Mouse (Mus musculus) hindbrain, embryonic 16.5 days (tissue): ENCODE measurements around the gene Sipa1l1. TPM values are rescaled to one million over a fixed set of nuclear protein-coding genes. Genes with fewer than 3 reads are reported as not detected.

Experiments used
- ATAC-seq: fragments of 200-750 bp; cut with Nextera tagmentation; 2 replicates; pipeline ENCODE4 v1.8.0; 2017; ENCODE audit warnings: moderate TSS enrichment, moderate library complexity
- H3K27ac ChIP-seq: fragments of 300-500 bp; sonication (generic); 2 replicates; pipeline ENCODE4 v1.5.1; 2014; ENCODE audit warnings: low read depth, mild to moderate bottlenecking, control low read depth, low read length, moderate library complexity
- H3K27me3 ChIP-seq: fragments of 300-500 bp; sonication (generic); replicated peaks from 2 replicates; pipeline ENCODE4 v1.6.1; 2014; ENCODE audit warnings: low read length; ENCODE audit not compliant: control insufficient read depth, insufficient read depth
- H3K36me3 ChIP-seq: fragments of 300-500 bp; sonication (generic); 2 replicates; pipeline ENCODE4 v1.6.1; 2014; ENCODE audit warnings: mild to moderate bottlenecking, low read length, moderate library complexity, mixed read lengths; ENCODE audit not compliant: control insufficient read depth, insufficient read depth
- H3K4me1 ChIP-seq: fragments of 300-500 bp; sonication (generic); 2 replicates; pipeline ENCODE4 v1.6.1; 2014; ENCODE audit warnings: low read depth, low read length; ENCODE audit not compliant: control insufficient read depth, insufficient read depth
- H3K4me2 ChIP-seq: fragments of 300-500 bp; sonication (generic); 2 replicates; pipeline ENCODE4 v1.6.1; 2014; ENCODE audit warnings: mild to moderate bottlenecking, low read length, control low read depth, moderate library complexity
- H3K4me3 ChIP-seq: fragments of 300-500 bp; sonication (generic); 2 replicates; pipeline ENCODE4 v1.5.1; 2014; ENCODE audit warnings: mild to moderate bottlenecking, low read length, control low read depth, moderate library complexity
- H3K9ac ChIP-seq: fragments of 300-500 bp; sonication (generic); 2 replicates; pipeline ENCODE4 v1.6.1; 2014; ENCODE audit warnings: low read depth, mild to moderate bottlenecking, control low read depth, low read length, moderate library complexity
- H3K9me3 ChIP-seq: fragments of 300-500 bp; sonication (generic); 2 replicates; pipeline ENCODE4 v1.6.1; 2014; ENCODE audit warnings: mild to moderate bottlenecking, low read length, moderate library complexity; ENCODE audit not compliant: control insufficient read depth
- WGBS: fragments of 180-500 bp; shearing (Covaris S2); extraction: QIAGEN DNeasy Blood & Tissue Kit; methylation state at CpG from one replicate; pipeline ENCODE4 v1.1.7; 2014; 5-methylcytosine and 5-hydroxymethylcytosine counted together
- polyA plus RNA-seq: library from polyadenylated mRNA; unstranded; fragments of >200 nt; fragmentation: Nextera tagmentation; extraction: Ambion mirVana; gene quantifications from 2 replicates; pipeline ENCODE4 v1.2.1, GENCODE M21; 2015

Gene Sipa1l1
- polyA plus RNA-seq, 1 experiment from 2014 or later, result 11.2 TPM

- whole genome bisulfite sequencing, result 68% methylated on average over 7 of the region's 7 CpGs
- ATAC-seq, result no peak
- Histone ChIP-seq H3K4me3 (no peak overlapping the region), H3K36me3 (peaks cover 3% of the 10 kb centered on the region; the same call in 1 of the 2 replicates), H3K4me2 (no peak overlapping the region), H3K9ac (no peak overlapping the region), H3K4me1 (no peaks in the 10 kb centered on the region), H3K27me3 (no peaks in the 10 kb centered on the region), H3K27ac (no peak overlapping the region), H3K9me3 (no peaks in the 10 kb centered on the region)
These were observed 240.8 kb downstream of the Sipa1l1 start for GRCm38 (mm10) chr12:82409686-82410472.

DNA sequence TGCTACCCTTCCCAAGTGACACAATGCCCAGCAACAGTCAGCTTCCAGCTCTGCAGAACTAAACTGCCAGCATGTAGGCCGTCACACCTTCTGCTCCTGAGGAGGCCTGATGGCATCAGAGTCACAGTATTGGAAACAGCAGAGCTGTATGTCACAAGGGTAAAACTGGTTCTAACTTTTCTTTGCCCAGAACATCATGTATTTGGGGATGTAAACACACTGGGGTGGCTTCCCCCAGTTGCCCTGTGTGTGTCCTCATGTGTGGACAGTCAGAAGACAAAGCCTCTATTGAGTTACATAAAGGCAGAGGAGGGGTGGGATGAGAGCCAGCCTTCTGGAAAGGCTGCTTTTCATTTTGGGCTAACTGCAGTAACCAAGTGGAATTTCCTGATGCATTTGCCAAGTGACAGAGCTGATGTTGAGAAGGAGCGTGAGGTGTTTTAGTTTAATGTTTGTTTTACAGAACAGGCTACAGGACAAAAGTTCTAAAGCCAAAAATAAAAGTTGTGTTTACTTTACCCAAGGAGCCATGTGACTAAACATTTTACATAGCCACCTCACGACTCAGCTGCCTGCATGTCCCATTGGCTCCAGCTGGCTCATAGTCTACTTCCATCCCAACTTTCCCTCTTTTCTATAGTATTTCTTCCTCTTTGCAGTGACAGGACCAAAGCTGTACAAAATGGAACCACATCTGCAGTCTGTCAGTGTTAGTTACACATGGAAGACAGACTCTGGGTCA, 243.3 kb downstream of the Sipa1l1 start:
- Histone ChIP-seq H3K27me3 (no peaks in the 10 kb centered on the region), H3K4me3 (no peak overlapping the region), H3K36me3 (peaks cover 7% of the 10 kb centered on the region), H3K9me3 (no peaks in the 10 kb centered on the region), H3K9ac (no peak overlapping the region), H3K4me1 (no peaks in the 10 kb centered on the region; the same call in 1 of the 2 replicates), H3K4me2 (no peak overlapping the region), H3K27ac (peak overlapping the region; percentile 20; the same call in 1 of the 2 replicates)
- peak; percentile 66 for ATAC-seq
- WGBS, result 55% methylated on average over 3 of the region's 3 CpGs

DNA sequence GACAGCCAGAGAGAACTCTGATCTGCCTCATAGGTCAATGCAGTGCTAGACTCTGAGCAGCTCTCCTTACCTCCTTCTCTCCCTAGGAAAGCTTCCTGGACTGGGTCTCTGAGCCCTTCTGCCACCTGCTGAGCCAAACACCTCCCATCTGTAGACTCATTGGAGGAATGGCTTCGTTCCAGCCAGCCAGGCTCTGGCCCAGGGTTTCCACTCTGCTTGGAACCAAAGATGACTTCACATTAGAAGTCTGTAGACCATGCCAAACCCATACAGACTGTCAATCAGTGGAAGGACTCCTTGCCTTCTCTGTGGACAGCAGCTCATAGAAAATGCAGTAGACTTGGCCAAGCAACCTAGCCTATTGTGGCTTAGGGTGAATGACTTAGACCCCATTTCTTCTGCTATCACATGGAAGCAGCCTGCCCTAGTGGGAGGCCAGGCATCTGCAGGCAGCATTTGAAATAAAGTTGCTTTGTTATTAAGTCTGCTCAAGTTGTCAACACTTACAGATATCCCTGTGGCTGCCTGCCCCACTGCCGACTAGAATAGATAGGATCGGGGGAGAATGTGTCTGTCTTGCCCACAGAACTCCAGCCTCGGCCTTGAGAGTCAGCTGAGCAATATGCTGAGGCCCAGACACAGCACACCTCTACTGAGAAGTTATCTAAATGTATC, 246.7 kb downstream of the Sipa1l1 start:
- Histone ChIP-seq H3K9me3 (no peaks in the 10 kb centered on the region), H3K4me1 (no peaks in the 10 kb centered on the region; the same call in 1 of the 2 replicates), H3K9ac (no peak overlapping the region), H3K36me3 (peaks cover 7% of the 10 kb centered on the region), H3K4me2 (no peak overlapping the region), H3K27ac (no peak overlapping the region), H3K4me3 (no peak overlapping the region), H3K27me3 (no peaks in the 10 kb centered on the region)
- WGBS, result 66% methylated on average over 4 of the region's 4 CpGs
- peak; percentile 88 for ATAC-seq

DNA sequence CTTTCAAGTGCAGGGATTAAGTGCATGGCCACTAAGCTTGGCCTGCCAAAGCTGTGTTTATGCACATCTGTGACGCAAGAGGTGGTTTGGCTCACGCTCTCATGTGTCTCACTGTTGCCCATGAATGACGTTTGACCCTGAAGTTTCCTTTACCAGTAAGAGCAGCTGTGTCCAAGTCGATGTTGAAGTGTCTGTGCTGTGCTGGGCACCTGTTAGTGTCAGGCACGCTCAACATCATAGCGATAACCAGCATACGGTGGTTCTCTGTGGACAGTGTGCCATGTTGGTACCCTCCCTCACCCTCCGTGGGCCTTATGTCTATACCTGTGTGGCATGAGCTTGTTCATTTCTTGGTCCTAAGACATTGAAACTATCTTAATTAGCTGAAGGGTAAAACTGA, 249.9 kb downstream of the Sipa1l1 start:
- no peak for ATAC-seq
- peaks cover 12% of the 10 kb centered on the region for H3K36me3 ChIP-seq
- H3K4me2 ChIP-seq, result no peak overlapping the region
- no peak overlapping the region for H3K4me3 ChIP-seq
- no peaks in the 10 kb centered on the region; the same call in 1 of the 2 replicates for H3K4me1 ChIP-seq
- H3K27me3 ChIP-seq, result no peaks in the 10 kb centered on the region
- H3K9ac ChIP-seq, result no peak overlapping the region
- no peak overlapping the region for H3K27ac ChIP-seq
- 91% methylated on average over 8 of the region's 8 CpGs for WGBS
- no peaks in the 10 kb centered on the region for H3K9me3 ChIP-seq

- no peaks in the 10 kb centered on the region for H3K4me1 ChIP-seq
- WGBS, result 83% methylated on average over 15 of the region's 15 CpGs
- H3K36me3 ChIP-seq, result peaks cover 14% of the 10 kb centered on the region
- H3K4me2 ChIP-seq, result no peak overlapping the region
- no peaks in the 10 kb centered on the region for H3K9me3 ChIP-seq
- H3K4me3 ChIP-seq, result no peak overlapping the region
- no peak overlapping the region for H3K9ac ChIP-seq
- ATAC-seq, result peak; percentile 34; the same call in 1 of the 2 replicates
- H3K27me3 ChIP-seq, result no peaks in the 10 kb centered on the region
- no peak overlapping the region for H3K27ac ChIP-seq
These were observed 255.7 kb downstream of the Sipa1l1 start for GRCm38 (mm10) chr12:82424783-82425182.

GRCm38 (mm10) chr12:82425853-82426252, 256.7 kb downstream of the Sipa1l1 start:
- no peaks in the 10 kb centered on the region for H3K4me1 ChIP-seq
- no peak overlapping the region for H3K4me3 ChIP-seq
- H3K9ac ChIP-seq, result no peak overlapping the region
- WGBS, result 86% methylated on average over 11 of the region's 11 CpGs
- no peak for ATAC-seq
- no peaks in the 10 kb centered on the region for H3K9me3 ChIP-seq
- H3K27ac ChIP-seq, result no peak overlapping the region
- H3K27me3 ChIP-seq, result no peaks in the 10 kb centered on the region
- peaks cover 14% of the 10 kb centered on the region for H3K36me3 ChIP-seq
- H3K4me2 ChIP-seq, result no peak overlapping the region

GRCm38 (mm10) chr12:82427416-82427815, 258.3 kb downstream of the Sipa1l1 start:
- Histone ChIP-seq H3K27ac (no peak overlapping the region), H3K9me3 (no peaks in the 10 kb centered on the region), H3K4me2 (no peak overlapping the region), H3K27me3 (no peaks in the 10 kb centered on the region), H3K36me3 (peaks cover 14% of the 10 kb centered on the region), H3K4me3 (no peak overlapping the region), H3K9ac (no peak overlapping the region), H3K4me1 (no peaks in the 10 kb centered on the region)
- WGBS, result 73% methylated on average over 2 of the region's 2 CpGs
- ATAC-seq, result no peak

DNA sequence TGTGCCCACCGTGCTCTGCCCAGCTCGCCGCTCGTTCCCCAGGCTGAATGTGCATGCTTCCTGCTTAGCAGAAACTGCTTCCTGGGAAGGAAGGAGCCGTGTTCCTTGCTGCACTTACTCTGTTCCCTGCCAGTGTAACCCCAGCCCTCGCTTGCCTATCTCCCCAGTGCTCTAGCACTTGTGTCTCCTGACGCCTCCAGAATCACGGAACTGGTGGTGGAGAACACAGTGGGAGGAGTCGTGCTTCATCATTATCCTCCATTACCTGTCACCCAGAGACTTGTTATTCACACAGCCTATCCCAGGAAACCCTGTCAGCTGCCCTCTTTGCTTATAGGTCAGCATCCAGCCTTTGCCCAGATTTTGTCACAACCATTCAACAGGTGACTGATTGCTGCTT, 259.3 kb downstream of the Sipa1l1 start:
- Histone ChIP-seq H3K36me3 (peaks cover 10% of the 10 kb centered on the region), H3K4me2 (no peak overlapping the region), H3K27me3 (no peaks in the 10 kb centered on the region), H3K9me3 (no peaks in the 10 kb centered on the region), H3K9ac (no peak overlapping the region), H3K27ac (no peak overlapping the region), H3K4me1 (no peaks in the 10 kb centered on the region), H3K4me3 (no peak overlapping the region)
- 83% methylated on average over 9 of the region's 9 CpGs for WGBS
- ATAC-seq, result no peak

DNA sequence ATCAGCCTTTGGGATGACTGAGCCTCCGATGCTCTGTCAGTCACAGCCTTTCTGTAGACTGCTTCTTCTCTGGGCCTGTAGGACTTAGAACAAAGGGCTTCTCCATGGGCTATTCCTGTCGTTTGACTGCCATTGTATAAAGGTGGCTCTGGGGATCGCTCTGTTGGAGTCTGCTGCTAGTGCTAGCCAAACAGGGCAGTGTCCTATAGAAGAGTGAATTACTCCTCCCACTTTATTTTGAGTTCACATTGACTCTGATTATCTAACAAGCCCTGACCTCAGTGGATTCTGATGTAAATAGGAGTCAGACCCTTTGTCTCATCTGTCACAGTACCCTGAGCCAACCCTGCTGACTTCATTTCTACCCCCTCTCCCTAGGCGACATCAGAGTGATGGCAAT, 264.2 kb downstream of the Sipa1l1 start:
- no peak overlapping the region for H3K27ac ChIP-seq
- ATAC-seq, result no peak
- no peak overlapping the region for H3K9ac ChIP-seq
- WGBS, result 20% methylated on average over 4 of the region's 4 CpGs
- no peak overlapping the region for H3K4me3 ChIP-seq
- no peaks in the 10 kb centered on the region for H3K4me1 ChIP-seq
- no peaks in the 10 kb centered on the region for H3K9me3 ChIP-seq
- no peaks in the 10 kb centered on the region; the same call in 1 of the 2 replicates for H3K36me3 ChIP-seq
- no peak overlapping the region for H3K4me2 ChIP-seq
- H3K27me3 ChIP-seq, result no peaks in the 10 kb centered on the region
